Mouse (Mus musculus) cerebellum, postnatal 10 days (tissue): ENCODE data around the gene Fam20b.

Source experiments
- DNase-seq, 2 experiments: peaks; one replicate each; pipeline ENCODE4 v3.0.0; 2021; ENCODE audit warnings: mixed read lengths in 2 of 2

The Fam20b gene

DNA sequence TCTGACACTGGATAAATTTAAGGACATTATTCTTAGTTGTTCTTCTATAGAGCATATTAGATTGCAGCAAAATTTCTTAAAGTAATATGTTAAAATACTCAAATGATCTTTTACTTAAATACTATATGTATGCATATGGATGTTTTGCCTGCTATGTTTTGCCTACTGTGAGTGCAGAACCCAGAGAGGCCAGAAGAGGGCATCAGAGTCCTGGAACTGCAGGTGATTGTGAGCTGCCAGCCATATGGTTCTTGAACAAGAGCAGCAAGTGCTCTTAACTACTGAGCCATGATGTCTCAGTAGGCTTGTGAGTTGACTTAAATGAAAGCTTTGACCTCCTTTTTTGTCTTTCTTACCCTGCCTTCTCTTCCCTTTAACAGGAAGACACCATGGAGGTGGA is 87.9 kb downstream of the Fam20b start:
- DNase-seq, result peak in 1 of 2 experiments; percentile 53

DNA sequence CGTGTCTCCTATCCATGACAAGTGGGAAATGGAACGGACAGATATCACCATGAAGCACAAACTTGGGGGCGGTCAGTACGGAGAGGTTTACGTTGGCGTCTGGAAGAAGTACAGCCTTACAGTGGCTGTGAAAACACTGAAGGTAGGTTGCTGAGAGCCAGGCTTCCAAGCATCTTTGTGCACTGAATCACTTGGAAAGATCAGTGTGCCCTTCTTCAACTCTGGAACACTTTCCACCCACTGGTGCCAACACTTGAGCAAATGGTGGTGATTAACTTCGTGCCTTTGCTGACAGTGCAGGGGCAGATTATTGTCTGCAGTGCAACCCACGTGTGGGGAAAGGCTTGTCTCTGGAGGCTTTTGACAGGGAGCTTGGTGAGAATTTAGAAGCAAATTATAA is 88.9 kb downstream of the Fam20b start:
- no peak for DNase-seq
